Mouse (Mus musculus): ENCODE measurements around the gene Tinag. TPM values are rescaled to one million over a fixed set of nuclear protein-coding genes. Genes with fewer than 3 reads are reported as not detected.
"Not testable (repeated sequence)": the region's sequence is repeated elsewhere in the genome, so short reads cannot be mapped to it uniquely, and the experiment has no call there.

The Tinag gene
- 0.09 and 0.12 TPM in 2 replicates for polyA plus RNA-seq (2012; rRNA removed)

DNA sequence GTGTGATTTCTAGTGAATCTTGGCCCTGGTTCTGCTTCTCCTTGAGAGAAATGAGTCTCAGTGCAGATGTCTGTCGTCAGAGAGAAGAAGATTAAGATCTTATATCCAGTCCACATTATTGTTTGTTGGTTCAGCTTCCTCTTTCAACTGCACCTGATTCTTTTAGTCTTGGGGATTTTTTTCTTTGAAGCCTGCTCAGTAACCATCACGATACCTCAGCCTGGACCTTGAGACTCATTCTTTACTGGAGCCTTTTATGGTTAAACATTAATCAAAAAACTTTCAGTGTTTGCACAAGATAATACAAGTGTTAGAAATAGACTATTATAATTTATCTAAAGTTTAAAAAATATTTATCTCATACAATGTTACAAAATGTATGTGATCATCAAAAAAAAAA lies at the start of gene Tinag:
Tinag (minus strand) TSS at position 210 of the 400 bp plus-strand sequence.
- no peak for TF ChIP-seq POLR2A (IDR thresholded peaks at IDR 0.05; ENCODE audit: control insufficient read depth, extremely low read depth, insufficient read depth, low read length, poor library complexity)
- TF ChIP-seq CTCF (IDR thresholded peaks at IDR 0.05; ENCODE audit: borderline replicate concordance, control insufficient read depth, extremely low read depth, insufficient read depth, low read length, poor library complexity) = no peak
- Histone ChIP-seq H3K27ac (ENCODE audit: control insufficient read depth, insufficient read depth, low read length) (no peak within 1 kb of the TSS), H3K4me1 (replicated peaks; ENCODE audit: control insufficient read depth, insufficient read depth, low read length) (no peaks in the 10 kb centered on the region; the same call in 1 of the 2 replicates), H3K36me3 (ENCODE audit: control insufficient read depth, insufficient read depth, low read length) (no peaks in the 10 kb centered on the region), H3K27me3 (ENCODE audit: control insufficient read depth, insufficient read depth, low read length) (no peaks in the 10 kb centered on the region), H3K4me3 (ENCODE audit: control insufficient read depth, insufficient read depth, low read length) (no peak within 1 kb of the TSS)
- 4% methylated on average over 2 of the region's 2 CpGs for WGBS
- DNase-seq = no peak

DNA sequence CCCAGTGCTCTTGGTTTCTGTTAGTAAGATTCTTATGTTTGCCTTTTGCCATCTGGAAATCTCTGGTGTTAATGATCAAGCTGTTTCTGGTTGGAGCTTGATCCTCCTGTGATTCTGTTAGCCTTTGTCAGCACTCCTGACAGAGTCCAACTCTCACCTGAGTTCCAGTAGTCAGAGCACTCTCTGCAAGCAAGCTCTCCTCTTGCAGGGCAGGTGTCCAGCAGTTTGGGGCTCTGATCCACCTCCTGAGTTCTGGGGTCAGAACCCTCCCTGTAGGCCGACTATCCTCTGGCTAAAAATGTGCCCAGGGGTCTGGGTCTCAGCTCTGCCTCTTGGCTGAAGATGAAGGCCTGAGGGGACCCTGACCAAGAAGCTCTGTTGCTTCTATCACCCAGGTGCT lies 37.6 kb upstream of the Tinag start:
- H3K4me3 ChIP-seq (ENCODE audit: control insufficient read depth, insufficient read depth, low read length); H3K27ac ChIP-seq (ENCODE audit: control insufficient read depth, insufficient read depth, low read length); H3K27me3 ChIP-seq (ENCODE audit: control insufficient read depth, insufficient read depth, low read length); H3K36me3 ChIP-seq (ENCODE audit: control insufficient read depth, insufficient read depth, low read length); H3K4me1 ChIP-seq (replicated peaks; ENCODE audit: control insufficient read depth, insufficient read depth, low read length); DNase-seq: not testable (repeated sequence)
- WGBS = 93% methylated on average over 1 of the region's 1 CpGs

DNA sequence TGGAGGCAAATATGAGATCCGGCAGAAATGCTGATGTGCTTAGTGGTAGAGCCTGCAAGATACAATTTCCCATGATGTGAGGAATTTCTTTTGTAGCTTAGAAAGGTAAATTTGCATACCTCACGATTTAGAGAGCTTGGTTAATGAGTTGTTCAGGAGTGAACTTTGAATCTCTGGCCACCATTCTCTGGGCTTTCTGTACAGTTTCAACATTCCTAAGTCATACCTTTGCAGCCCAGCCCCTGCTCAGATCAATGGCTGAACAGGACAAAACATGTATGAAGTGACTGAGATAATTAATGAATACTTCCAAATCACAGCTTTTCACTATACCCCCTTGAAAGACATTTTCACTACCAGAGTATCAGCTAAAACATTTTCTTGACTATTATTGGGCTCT lies 26.1 kb upstream of the Tinag start:
- 90% methylated on average over 2 of the region's 2 CpGs for WGBS
- DNase-seq = no peak
- no peak overlapping the region for H3K4me3 ChIP-seq (ENCODE audit: control insufficient read depth, insufficient read depth, low read length)
- no peak overlapping the region for H3K27ac ChIP-seq (ENCODE audit: control insufficient read depth, insufficient read depth, low read length)
- no peaks in the 10 kb centered on the region for H3K36me3 ChIP-seq (ENCODE audit: control insufficient read depth, insufficient read depth, low read length)
- no peaks in the 10 kb centered on the region for H3K4me1 ChIP-seq (replicated peaks; ENCODE audit: control insufficient read depth, insufficient read depth, low read length)
- H3K27me3 ChIP-seq (ENCODE audit: control insufficient read depth, insufficient read depth, low read length) = no peaks in the 10 kb centered on the region
- TF ChIP-seq POLR2A (IDR thresholded peaks at IDR 0.05; ENCODE audit: control insufficient read depth, extremely low read depth, insufficient read depth, low read length, poor library complexity) = no peak
- no peak for TF ChIP-seq CTCF (IDR thresholded peaks at IDR 0.05; ENCODE audit: borderline replicate concordance, control insufficient read depth, extremely low read depth, insufficient read depth, low read length, poor library complexity)

DNA sequence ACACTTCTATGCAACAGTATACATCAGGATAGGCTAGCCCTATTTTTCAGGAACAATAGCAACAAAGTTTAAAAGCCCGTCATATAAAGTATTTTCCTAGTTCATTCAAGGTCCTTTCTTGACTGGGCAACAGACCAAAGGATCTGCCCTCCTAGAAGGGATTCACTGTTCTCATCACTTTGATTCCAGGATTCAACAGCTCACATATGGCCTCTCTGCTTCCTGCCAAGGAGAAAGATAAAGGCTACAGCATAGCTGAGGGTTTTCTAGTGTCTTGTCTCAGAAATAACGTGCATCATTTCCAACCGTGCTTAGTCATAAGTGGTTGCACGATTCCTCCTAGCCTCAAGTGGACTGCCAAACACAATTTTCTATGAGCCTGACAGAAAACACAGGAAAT lies 11.0 kb upstream of the Tinag start:
- 48% methylated on average over 4 of the region's 4 CpGs for WGBS
- TF ChIP-seq CTCF (IDR thresholded peaks at IDR 0.05; ENCODE audit: borderline replicate concordance, control insufficient read depth, extremely low read depth, insufficient read depth, low read length, poor library complexity) = no peak
- TF ChIP-seq POLR2A (IDR thresholded peaks at IDR 0.05; ENCODE audit: control insufficient read depth, extremely low read depth, insufficient read depth, low read length, poor library complexity) = no peak
- H3K27ac ChIP-seq (ENCODE audit: control insufficient read depth, insufficient read depth, low read length) = no peak overlapping the region
- H3K4me1 ChIP-seq (replicated peaks; ENCODE audit: control insufficient read depth, insufficient read depth, low read length) = no peaks in the 10 kb centered on the region
- no peak for DNase-seq
- no peaks in the 10 kb centered on the region for H3K27me3 ChIP-seq (ENCODE audit: control insufficient read depth, insufficient read depth, low read length)
- no peaks in the 10 kb centered on the region for H3K36me3 ChIP-seq (ENCODE audit: control insufficient read depth, insufficient read depth, low read length)
- H3K4me3 ChIP-seq (ENCODE audit: control insufficient read depth, insufficient read depth, low read length) = no peak overlapping the region

DNA sequence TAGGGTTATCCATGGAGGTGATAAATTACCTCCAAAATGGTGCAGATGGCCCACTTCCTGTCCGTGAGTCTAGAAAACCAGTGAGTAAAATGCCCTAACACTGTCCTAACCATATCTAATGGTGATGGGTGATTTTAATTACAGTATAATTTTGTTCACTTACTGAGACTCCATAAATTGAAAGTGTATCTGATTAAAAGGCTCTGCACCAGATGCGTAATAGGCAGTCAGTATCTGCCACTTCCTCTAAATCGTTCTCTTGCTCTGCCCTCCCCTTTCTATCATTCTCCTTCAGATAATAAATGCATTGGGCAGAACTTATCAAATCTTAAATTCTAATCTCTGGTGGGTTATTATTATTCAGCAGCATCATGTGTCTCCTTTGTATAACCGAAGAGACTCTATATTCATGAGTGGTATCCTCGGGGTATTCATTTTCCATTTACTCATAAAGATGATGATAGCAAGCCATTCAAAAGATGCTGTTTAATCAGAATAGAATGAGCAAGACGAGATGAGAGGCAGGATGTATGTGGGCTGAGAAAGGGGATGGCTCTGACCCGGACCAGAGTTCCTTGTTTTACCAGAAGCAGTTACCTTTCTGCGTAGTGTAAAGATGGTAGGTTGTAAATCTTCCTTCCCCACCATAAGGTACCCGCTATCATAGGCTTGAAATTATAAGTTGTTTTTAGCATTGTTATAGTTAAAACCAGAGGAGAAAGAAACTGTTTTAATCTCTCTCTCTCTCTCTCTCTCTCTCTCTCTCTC lies 9.0 kb upstream of the Tinag start:
- Histone ChIP-seq H3K36me3 (ENCODE audit: control insufficient read depth, insufficient read depth, low read length) (no peaks in the 10 kb centered on the region), H3K27ac (ENCODE audit: control insufficient read depth, insufficient read depth, low read length) (no peak overlapping the region), H3K4me3 (ENCODE audit: control insufficient read depth, insufficient read depth, low read length) (no peak overlapping the region), H3K4me1 (replicated peaks; ENCODE audit: control insufficient read depth, insufficient read depth, low read length) (no peaks in the 10 kb centered on the region), H3K27me3 (ENCODE audit: control insufficient read depth, insufficient read depth, low read length) (no peaks in the 10 kb centered on the region)
- WGBS = 81% methylated on average over 9 of the region's 9 CpGs
- DNase-seq = no peak
- no peak for TF ChIP-seq CTCF (IDR thresholded peaks at IDR 0.05; ENCODE audit: borderline replicate concordance, control insufficient read depth, extremely low read depth, insufficient read depth, low read length, poor library complexity)
- TF ChIP-seq POLR2A (IDR thresholded peaks at IDR 0.05; ENCODE audit: control insufficient read depth, extremely low read depth, insufficient read depth, low read length, poor library complexity) = no peak

DNA sequence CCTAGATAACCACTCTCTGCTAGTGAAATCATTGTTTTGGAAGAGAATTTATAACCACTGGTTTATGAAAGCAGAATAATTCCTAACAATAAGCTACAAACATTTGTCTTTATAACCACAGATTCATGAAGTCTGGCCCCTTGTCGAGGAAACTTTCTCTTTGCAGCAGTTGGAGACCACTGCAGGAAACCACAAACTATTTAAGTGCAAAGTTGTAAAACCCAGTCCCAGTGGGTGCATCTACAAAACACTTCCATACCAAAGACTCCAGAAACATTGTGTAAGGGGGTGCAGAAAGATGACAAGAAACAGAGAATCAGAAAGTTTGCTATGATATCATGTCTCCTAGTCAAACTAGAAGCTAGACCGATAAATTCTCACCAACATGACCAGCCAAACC lies 5.8 kb upstream of the Tinag start:
- H3K36me3 ChIP-seq (ENCODE audit: control insufficient read depth, insufficient read depth, low read length) = no peaks in the 10 kb centered on the region
- TF ChIP-seq POLR2A (IDR thresholded peaks at IDR 0.05; ENCODE audit: control insufficient read depth, extremely low read depth, insufficient read depth, low read length, poor library complexity) (no peak), CTCF (IDR thresholded peaks at IDR 0.05; ENCODE audit: borderline replicate concordance, control insufficient read depth, extremely low read depth, insufficient read depth, low read length, poor library complexity) (no peak)
- WGBS = 6% methylated on average over 2 of the region's 2 CpGs
- H3K27ac ChIP-seq (ENCODE audit: control insufficient read depth, insufficient read depth, low read length) = no peak overlapping the region
- H3K4me3 ChIP-seq (ENCODE audit: control insufficient read depth, insufficient read depth, low read length) = no peak overlapping the region
- no peaks in the 10 kb centered on the region for H3K27me3 ChIP-seq (ENCODE audit: control insufficient read depth, insufficient read depth, low read length)
- no peak for DNase-seq
- no peaks in the 10 kb centered on the region for H3K4me1 ChIP-seq (replicated peaks; ENCODE audit: control insufficient read depth, insufficient read depth, low read length)

DNA sequence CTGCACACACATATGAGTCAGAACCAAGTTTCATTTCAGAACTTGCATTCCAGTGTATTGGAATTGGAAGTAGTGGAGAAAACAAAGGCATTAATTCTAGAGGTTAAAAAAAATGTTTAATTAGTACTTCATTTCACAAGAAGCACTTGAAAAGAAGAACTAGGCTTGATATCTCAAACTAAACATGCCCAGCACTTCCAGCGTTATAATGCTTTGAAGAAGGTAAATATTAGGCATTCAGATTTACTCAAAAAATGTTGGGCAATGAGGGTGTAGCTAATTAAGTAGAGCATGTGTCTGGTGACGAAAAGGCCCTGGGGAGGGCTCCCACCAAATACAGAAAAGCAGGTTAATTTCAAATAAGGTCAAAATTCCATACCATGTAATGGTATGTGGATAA lies 4.1 kb upstream of the Tinag start:
- WGBS = 95% methylated on average over 2 of the region's 2 CpGs
- Histone ChIP-seq H3K27ac (ENCODE audit: control insufficient read depth, insufficient read depth, low read length) (no peak overlapping the region), H3K27me3 (ENCODE audit: control insufficient read depth, insufficient read depth, low read length) (no peaks in the 10 kb centered on the region), H3K4me3 (ENCODE audit: control insufficient read depth, insufficient read depth, low read length) (no peak overlapping the region), H3K4me1 (replicated peaks; ENCODE audit: control insufficient read depth, insufficient read depth, low read length) (no peaks in the 10 kb centered on the region; the same call in 1 of the 2 replicates), H3K36me3 (ENCODE audit: control insufficient read depth, insufficient read depth, low read length) (no peaks in the 10 kb centered on the region)
- TF ChIP-seq POLR2A (IDR thresholded peaks at IDR 0.05; ENCODE audit: control insufficient read depth, extremely low read depth, insufficient read depth, low read length, poor library complexity) (no peak), CTCF (IDR thresholded peaks at IDR 0.05; ENCODE audit: borderline replicate concordance, control insufficient read depth, extremely low read depth, insufficient read depth, low read length, poor library complexity) (no peak)
- no peak for DNase-seq
